Mouse (Mus musculus) MEL (cell line): ENCODE results near the gene Abcc8. TPM values are rescaled to one million over a fixed set of nuclear protein-coding genes. Genes with fewer than 3 reads are reported as not detected.

ENCODE experiments used
- DNase-seq: peaks from one replicate; pipeline ENCODE4 v3.0.0; 2011; ENCODE audit warnings: low read depth, low spot score
- H3K27ac ChIP-seq: 2 replicates; pipeline ENCODE4 v1.5.1; 2012; ENCODE audit warnings: low read depth, mild to moderate bottlenecking, control low read depth, low read length, moderate library complexity; ENCODE audit not compliant: control insufficient read depth
- H3K27me3 ChIP-seq, 2 experiments: fragments of 150-350 bp in 1 of 2; sonication (generic) in 1 of 2; 2 replicates each; pipeline ENCODE4 v1.6.1; 2012; ENCODE audit warnings: low read length in 2 of 2, mild to moderate bottlenecking in 2 of 2, improper control_type of control experiment in 1 of 2, moderate library complexity in 1 of 2; ENCODE audit not compliant: insufficient read depth in 2 of 2, control insufficient read depth in 1 of 2
- H3K36me3 ChIP-seq, 2 experiments: 2 replicates each; pipeline ENCODE4 v1.6.1; 2012 to 2014; ENCODE audit warnings: low read length in 2 of 2, improper control_type of control experiment in 1 of 2, inconsistent platforms in 1 of 2, mild to moderate bottlenecking in 1 of 2; ENCODE audit not compliant: insufficient read depth in 2 of 2, control insufficient read depth in 1 of 2
- H3K4me1 ChIP-seq, 2 experiments: fragments of 150-350 bp in 1 of 2; sonication (generic) in 1 of 2; 2 replicates each; pipeline ENCODE4 v1.6.1; 2012; ENCODE audit warnings: low read length in 2 of 2, improper control_type of control experiment in 1 of 2, mild to moderate bottlenecking in 1 of 2; ENCODE audit not compliant: insufficient read depth in 2 of 2, control insufficient read depth in 1 of 2
- H3K4me3 ChIP-seq, 2 experiments: fragments of 150-350 bp in 1 of 2; sonication (generic) in 1 of 2; 2 replicates each; pipeline ENCODE4 v1.5.1; 2012; ENCODE audit warnings: low read depth in 2 of 2, low read length in 2 of 2, mild to moderate bottlenecking in 2 of 2, moderate library complexity in 2 of 2, control low read depth in 1 of 2, improper control_type of control experiment in 1 of 2; ENCODE audit not compliant: control insufficient read depth in 1 of 2, insufficient read depth in 1 of 2
- H3K79me2 ChIP-seq: 2 replicates; pipeline ENCODE4 v1.6.1; 2012; ENCODE audit warnings: mild to moderate bottlenecking, low read length, moderate library complexity; ENCODE audit not compliant: control insufficient read depth, poor library complexity, insufficient read depth
- H3K9ac ChIP-seq: 2 replicates; pipeline ENCODE4 v1.6.1; 2012; ENCODE audit warnings: low read depth, mild to moderate bottlenecking, control low read depth, low read length, moderate library complexity; ENCODE audit not compliant: control insufficient read depth, poor library complexity, severe bottlenecking
- H3K9me3 ChIP-seq: fragments of 150-350 bp; sonication (generic); replicated peaks from 2 replicates; pipeline ENCODE4 v1.6.1; 2012; ENCODE audit warnings: mild to moderate bottlenecking, low read length, improper control_type of control experiment, moderate library complexity; ENCODE audit not compliant: insufficient read depth
- CHD1 ChIP-seq: IDR thresholded peaks from 2 replicates; pipeline ENCODE4 v1.6.1; 2012; ENCODE audit warnings: low read depth, mild to moderate bottlenecking, inconsistent platforms, low read length, improper control_type of control experiment
- CTCF ChIP-seq, 3 experiments: IDR thresholded peaks in 2 of 3; conservative IDR thresholded peaks in 1 of 3; 2 replicates each; pipeline ENCODE4 v1.5.1; 2011 to 2012; ENCODE audit warnings: low read length in 3 of 3, low read depth in 2 of 3, mild to moderate bottlenecking in 2 of 3, improper control_type of control experiment in 1 of 3, inconsistent platforms in 1 of 3, mixed read lengths in 1 of 3, moderate library complexity in 1 of 3; ENCODE audit not compliant: control insufficient read depth in 1 of 3, insufficient read depth in 1 of 3, poor library complexity in 1 of 3, severe bottlenecking in 1 of 3
- E2F4 ChIP-seq: IDR thresholded peaks from 2 replicates; pipeline ENCODE4 v1.6.1; 2011; ENCODE audit warnings: low read depth, low read length, improper control_type of control experiment, borderline replicate concordance
- ELF1 ChIP-seq: IDR thresholded peaks from 2 replicates; pipeline ENCODE4 v1.6.1; 2014; ENCODE audit warnings: low read depth, mild to moderate bottlenecking, inconsistent platforms, low read length, improper control_type of control experiment, moderate library complexity
- ETS1 ChIP-seq: IDR thresholded peaks from 2 replicates; pipeline ENCODE4 v1.6.1; 2012; ENCODE audit warnings: low read depth, mild to moderate bottlenecking, inconsistent platforms, low read length, improper control_type of control experiment, moderate library complexity
- GATA1 ChIP-seq: IDR thresholded peaks from 2 replicates; pipeline ENCODE4 v1.6.1; 2011; ENCODE audit warnings: low read depth, low read length, improper control_type of control experiment
- JUND ChIP-seq: IDR thresholded peaks from 2 replicates; pipeline ENCODE4 v1.6.1; 2011; ENCODE audit warnings: low read depth, mild to moderate bottlenecking, improper control_type of control experiment, low read length
- KAT2A ChIP-seq: conservative IDR thresholded peaks from 2 replicates; pipeline ENCODE4 v1.6.1; 2012; ENCODE audit warnings: low read depth, low read length, improper control_type of control experiment, inconsistent platforms
- MAFK ChIP-seq: IDR thresholded peaks from 2 replicates; pipeline ENCODE4 v1.6.1; 2011; ENCODE audit warnings: low read depth, mild to moderate bottlenecking, low read length, improper control_type of control experiment, borderline replicate concordance
- MAX ChIP-seq: IDR thresholded peaks from 2 replicates; pipeline ENCODE4 v1.6.1; 2011; ENCODE audit warnings: low read length, improper control_type of control experiment
- MAZ ChIP-seq: IDR thresholded peaks from 2 replicates; pipeline ENCODE4 v1.6.1; 2012; ENCODE audit warnings: low read depth, mild to moderate bottlenecking, inconsistent platforms, low read length, improper control_type of control experiment
- MXI1 ChIP-seq: IDR thresholded peaks from 2 replicates; pipeline ENCODE4 v1.6.1; 2011; ENCODE audit warnings: mild to moderate bottlenecking, low read depth, low read length, improper control_type of control experiment
- MYB ChIP-seq: IDR thresholded peaks from 2 replicates; pipeline ENCODE4 v1.6.1; 2011; ENCODE audit warnings: mild to moderate bottlenecking, low read depth, low read length, improper control_type of control experiment
- MYC ChIP-seq: IDR thresholded peaks from 2 replicates; pipeline ENCODE4 v1.6.1; 2011; ENCODE audit warnings: low read depth, mild to moderate bottlenecking, low read length, improper control_type of control experiment, moderate library complexity
- POLR2A ChIP-seq, 2 experiments: IDR thresholded peaks; 2 replicates each; pipeline ENCODE4 v1.6.1; 2011 to 2012; ENCODE audit warnings: low read length in 2 of 2, mild to moderate bottlenecking in 2 of 2, control low read depth in 1 of 2, improper control_type of control experiment in 1 of 2, low read depth in 1 of 2, moderate library complexity in 1 of 2; ENCODE audit not compliant: control insufficient read depth in 1 of 2, insufficient read depth in 1 of 2, poor library complexity in 1 of 2
- POLR2AphosphoS2 ChIP-seq: IDR thresholded peaks from 2 replicates; pipeline ENCODE4 v1.6.1; 2011; ENCODE audit warnings: low read length, improper control_type of control experiment
- POLR2AphosphoS5 ChIP-seq: IDR thresholded peaks from 2 replicates; pipeline ENCODE4 v1.6.1; 2012; ENCODE audit warnings: low read depth, borderline replicate concordance, mild to moderate bottlenecking, inconsistent platforms, low read length, moderate library complexity, mixed read lengths
- RAD21 ChIP-seq: IDR thresholded peaks from 2 replicates; pipeline ENCODE4 v1.6.1; 2011; ENCODE audit warnings: mild to moderate bottlenecking, low read depth, low read length, improper control_type of control experiment
- SMC3 ChIP-seq: IDR thresholded peaks from 2 replicates; pipeline ENCODE4 v1.6.1; 2011; ENCODE audit warnings: low read depth, low read length, improper control_type of control experiment
- TCF12 ChIP-seq: IDR thresholded peaks from 2 replicates; pipeline ENCODE4 v1.6.1; 2014; ENCODE audit warnings: low read depth, mild to moderate bottlenecking, inconsistent platforms, low read length, improper control_type of control experiment, moderate library complexity
- UBTF ChIP-seq: IDR thresholded peaks from 2 replicates; pipeline ENCODE4 v1.6.1; 2012; ENCODE audit warnings: low read depth, mild to moderate bottlenecking, inconsistent platforms, low read length, improper control_type of control experiment, moderate library complexity, borderline replicate concordance; ENCODE audit not compliant: insufficient read depth
- USF1 ChIP-seq: IDR thresholded peaks from 2 replicates; pipeline ENCODE4 v1.6.1; 2014; ENCODE audit warnings: low read depth, mild to moderate bottlenecking, inconsistent platforms, low read length, improper control_type of control experiment, moderate library complexity
- USF2 ChIP-seq, 2 experiments: IDR thresholded peaks; 2 replicates each; pipeline ENCODE4 v1.6.1; 2011 to 2012; ENCODE audit warnings: improper control_type of control experiment in 2 of 2, low read length in 2 of 2, borderline replicate concordance in 1 of 2, inconsistent platforms in 1 of 2, low read depth in 1 of 2, mild to moderate bottlenecking in 1 of 2; ENCODE audit not compliant: insufficient read depth in 1 of 2
- ZC3H11A ChIP-seq: IDR thresholded peaks from 2 replicates; pipeline ENCODE4 v1.6.1; 2012; ENCODE audit warnings: low read depth, mild to moderate bottlenecking, inconsistent platforms, low read length, improper control_type of control experiment
- ZKSCAN1 ChIP-seq: IDR thresholded peaks from 2 replicates; pipeline ENCODE4 v1.6.1; 2012; ENCODE audit warnings: low read depth, mild to moderate bottlenecking, inconsistent platforms, low read length, improper control_type of control experiment, moderate library complexity
- ZNF384 ChIP-seq: IDR thresholded peaks from 2 replicates; pipeline ENCODE4 v1.6.1; 2012; ENCODE audit warnings: low read depth, mild to moderate bottlenecking, inconsistent platforms, low read length, improper control_type of control experiment
- polyA plus RNA-seq, 2 experiments: library from polyadenylated mRNA; stranded (reverse) in 1 of 2; unstranded in 1 of 2; fragments of >175 nt in 1 of 2; fragments of >200 nt in 1 of 2; gene quantifications; 2 replicates each; pipeline versions ENCODE4 v1.2.1 to v1.2.4; 2012; ENCODE audit warnings: low replicate concordance in 2 of 2, low read depth in 1 of 2; ENCODE audit not compliant: insufficient read length in 2 of 2, insufficient read depth in 1 of 2, missing spikeins in 1 of 2
- total RNA-seq: library from RNA; depleted of rRNA; stranded (reverse); fragments of 300-350 nt; gene quantifications from 2 replicates; pipeline ENCODE4 v1.2.3, GENCODE M21; 2012

Gene Abcc8
- total and polyA plus RNA-seq, 3 experiments = not detected

DNA sequence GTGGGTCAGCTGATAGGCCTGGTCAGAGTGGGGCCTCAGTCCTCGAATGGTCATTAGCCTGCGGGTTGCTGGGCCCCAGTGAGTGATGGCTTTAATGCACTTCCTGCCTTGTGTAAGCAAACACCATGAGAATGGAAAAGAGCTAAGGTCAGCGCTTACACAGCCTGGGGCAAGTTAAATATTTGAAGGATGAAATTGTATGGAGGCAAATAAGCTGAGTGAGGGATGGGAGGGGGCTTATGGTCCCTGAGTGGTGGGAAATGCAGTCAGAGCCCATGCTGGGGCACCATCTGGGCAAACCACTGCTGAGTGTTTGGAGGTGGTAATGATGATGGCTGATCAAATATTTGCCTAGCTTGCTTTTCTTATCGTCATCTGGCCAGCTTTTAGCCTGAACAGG, 56.9 kb downstream of the Abcc8 start:
- TF ChIP-seq MAFK (no peak), USF2 (IDR thresholded peaks at IDR 0.05; ENCODE audit: borderline replicate concordance in 1 of 2, insufficient read depth in 1 of 2, low read depth in 1 of 2, low read length in 2 of 2) (no peak), ZC3H11A (no peak), POLR2A (IDR thresholded peaks at IDR 0.05; ENCODE audit: control insufficient read depth in 1 of 2, insufficient read depth in 1 of 2, low read depth in 1 of 2, low read length in 2 of 2, poor library complexity in 1 of 2) (no peak), TCF12 (no peak), RAD21 (no peak), MYB (no peak), JUND (no peak), ZNF384 (no peak), MXI1 (no peak), GATA1 (no peak), CHD1 (no peak), MYC (no peak), MAZ (no peak)
- no peaks in the 10 kb centered on the region for H3K36me3 ChIP-seq
- no peak for DNase-seq
- no peak overlapping the region for H3K27ac ChIP-seq
- no peaks in the 10 kb centered on the region for H3K27me3 ChIP-seq
- no peaks in the 10 kb centered on the region for H3K9me3 ChIP-seq
- no peak overlapping the region for H3K9ac ChIP-seq
- H3K4me3 ChIP-seq = no peak overlapping the region
- H3K4me1 ChIP-seq = no peaks in the 10 kb centered on the region
- no peaks in the 10 kb centered on the region for H3K79me2 ChIP-seq

GRCm38 (mm10) chr7:46117035-46117434, 62.8 kb downstream of the Abcc8 start:
- Histone ChIP-seq H3K36me3 (no peaks in the 10 kb centered on the region), H3K27me3 (no peaks in the 10 kb centered on the region), H3K4me1 (no peaks in the 10 kb centered on the region), H3K27ac (no peak overlapping the region), H3K9ac (no peak overlapping the region), H3K9me3 (no peaks in the 10 kb centered on the region), H3K79me2 (no peaks in the 10 kb centered on the region), H3K4me3 (no peak overlapping the region)
- TF ChIP-seq MAZ = no peak
- TF ChIP-seq ETS1 = no peak
- DNase-seq = no peak

DNA sequence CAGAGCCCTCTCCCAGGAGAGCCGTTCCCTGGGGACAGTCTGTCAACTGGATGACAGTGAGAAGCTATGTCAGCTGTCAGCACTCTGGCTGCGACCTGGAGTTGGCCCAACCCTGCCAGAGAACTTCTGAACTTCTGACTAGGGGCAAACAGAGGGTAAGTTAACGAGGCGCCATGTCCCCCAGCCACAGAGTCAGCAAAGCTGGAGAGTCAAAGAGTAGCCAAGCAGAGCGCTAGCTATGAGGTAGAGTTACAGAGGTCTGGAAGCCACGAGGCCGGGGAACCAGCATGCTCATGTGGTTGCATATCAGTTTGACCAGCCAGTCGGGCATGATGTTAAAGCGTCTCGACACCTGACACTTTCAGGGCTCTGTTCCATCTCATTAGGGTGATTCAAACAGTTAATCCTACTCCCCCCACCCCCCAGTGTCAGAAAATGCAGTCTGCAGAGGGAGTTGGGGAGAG, 63.7 kb downstream of the Abcc8 start:
- no peaks in the 10 kb centered on the region for H3K79me2 ChIP-seq
- H3K9me3 ChIP-seq = no peaks in the 10 kb centered on the region
- no peaks in the 10 kb centered on the region for H3K36me3 ChIP-seq
- no peaks in the 10 kb centered on the region for H3K4me1 ChIP-seq
- H3K4me3 ChIP-seq = no peak overlapping the region
- H3K27me3 ChIP-seq = no peaks in the 10 kb centered on the region
- no peak for DNase-seq
- no peak overlapping the region for H3K27ac ChIP-seq
- TF ChIP-seq UBTF = no peak
- TF ChIP-seq KAT2A = no peak
- no peak for TF ChIP-seq E2F4
- TF ChIP-seq CTCF (IDR thresholded peaks at IDR 0.05 in 2 of 3, conservative IDR thresholded peaks at IDR 0.05 in 1 of 3; ENCODE audit: control insufficient read depth in 1 of 3, insufficient read depth in 1 of 3, low read depth in 2 of 3, low read length in 3 of 3, poor library complexity in 1 of 3, severe bottlenecking in 1 of 3) = no peak
- TF ChIP-seq SMC3 = no peak
- TF ChIP-seq GATA1 = no peak
- no peak for TF ChIP-seq POLR2AphosphoS5
- TF ChIP-seq ETS1 = no peak
- no peak for TF ChIP-seq MYC
- TF ChIP-seq RAD21 = no peak
- TF ChIP-seq ZC3H11A = no peak
- TF ChIP-seq ZKSCAN1 = no peak
- TF ChIP-seq MAZ = no peak
- no peak for TF ChIP-seq USF1
- no peak for TF ChIP-seq ELF1
- TF ChIP-seq POLR2AphosphoS2 = no peak
- TF ChIP-seq MAX = no peak
- no peak for TF ChIP-seq USF2 (IDR thresholded peaks at IDR 0.05; ENCODE audit: borderline replicate concordance in 1 of 2, insufficient read depth in 1 of 2, low read depth in 1 of 2, low read length in 2 of 2)
- H3K9ac ChIP-seq = no peak overlapping the region
